Mouse (Mus musculus): ENCODE data around the gene Il13.
A peak's percentile ranks its signal among the peaks of the same experiment; 100 is the strongest.

Gene Il13

DNA sequence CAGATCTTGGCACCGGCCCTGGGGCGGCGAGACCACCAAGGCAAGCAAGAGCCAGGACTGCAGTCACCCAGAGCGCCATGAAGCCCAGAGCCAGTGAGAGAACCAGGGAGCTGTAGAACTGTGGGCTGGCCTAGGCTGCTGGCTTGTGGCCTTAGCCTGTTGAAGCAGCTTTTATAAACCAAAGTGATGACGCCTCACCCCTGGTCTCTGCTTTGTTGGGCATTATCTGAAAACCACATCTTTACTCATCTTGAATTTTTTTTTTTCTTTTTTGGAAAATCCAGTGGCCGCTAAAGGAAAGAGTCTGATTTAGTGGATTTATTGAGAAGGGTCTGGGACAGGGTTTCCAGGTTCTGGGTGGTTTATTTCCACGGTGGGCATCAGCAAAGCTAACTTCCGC is at the start of gene Il13:
Gene Il13 (minus strand): TSS at position 147 of the 400 bp plus-strand sequence.
- DNase-seq (ENCODE audit: low spot score in 2 of 2) = no peak

DNA sequence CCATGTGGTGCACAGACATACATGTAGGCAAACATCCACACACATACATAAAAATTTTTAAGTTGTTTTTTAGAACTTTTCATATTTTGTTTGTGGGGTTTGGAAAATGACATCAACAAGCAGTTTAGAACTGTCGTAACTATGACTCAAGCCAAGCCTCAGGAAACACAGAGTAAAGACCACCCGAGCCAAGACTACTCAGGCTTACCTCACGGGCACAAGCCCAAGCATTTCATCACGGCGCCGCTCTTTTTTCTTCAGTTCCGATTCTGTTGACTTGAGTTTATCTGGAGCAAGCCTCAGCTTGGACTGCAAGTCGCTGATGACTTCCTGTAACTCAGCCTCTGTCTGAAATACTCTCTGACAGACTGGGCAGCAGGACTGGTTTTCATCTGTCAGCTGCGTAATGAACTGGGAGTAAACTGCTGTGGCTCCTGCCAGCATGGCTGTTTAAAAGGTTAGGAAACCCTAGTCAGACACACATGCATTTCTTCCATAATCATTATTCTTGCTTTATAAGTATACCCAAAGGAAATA is 48.6 kb upstream of the Il13 start:
- no peak for DNase-seq (ENCODE audit: low spot score in 2 of 2)

DNA sequence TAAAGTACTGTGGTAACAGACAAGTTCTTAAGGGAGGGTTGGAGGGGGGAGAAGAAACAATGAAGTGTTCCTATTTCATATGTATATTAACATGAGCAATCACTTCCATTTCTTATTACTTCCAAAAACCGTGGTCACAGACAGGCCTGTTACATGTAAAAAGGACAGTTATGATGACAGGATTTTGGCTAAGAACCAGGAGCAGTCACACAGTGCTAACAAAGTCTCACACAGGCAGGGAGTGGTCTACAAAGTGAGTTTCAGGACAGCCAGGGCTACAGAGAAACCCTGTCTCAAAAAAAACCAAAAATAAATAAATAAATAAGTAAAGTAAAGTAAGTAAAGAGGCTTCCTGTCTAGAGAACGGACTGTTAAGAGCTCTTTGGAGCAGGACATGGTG is 47.7 kb upstream of the Il13 start:
- no peak for DNase-seq (ENCODE audit: low spot score in 2 of 2)

DNA sequence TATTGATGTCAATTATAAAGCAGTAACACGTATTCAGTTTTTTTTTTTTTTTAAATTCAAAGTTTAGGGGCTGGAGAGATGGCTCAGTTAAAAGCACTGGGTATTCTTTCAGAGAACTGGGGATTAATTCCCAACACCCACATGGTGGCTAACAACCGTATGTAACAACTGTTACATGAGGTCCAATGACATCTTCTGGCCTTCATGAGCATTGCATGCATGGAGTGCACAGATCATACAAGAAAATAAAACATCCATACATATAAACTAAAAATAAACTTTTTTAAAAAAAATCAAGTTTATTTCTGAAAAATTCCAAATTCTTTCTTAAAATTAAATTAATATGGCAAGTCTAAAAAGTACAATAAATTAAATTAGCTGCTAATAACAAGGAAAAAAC is 47.2 kb upstream of the Il13 start:
- no peak for DNase-seq (ENCODE audit: low spot score in 2 of 2)

DNA sequence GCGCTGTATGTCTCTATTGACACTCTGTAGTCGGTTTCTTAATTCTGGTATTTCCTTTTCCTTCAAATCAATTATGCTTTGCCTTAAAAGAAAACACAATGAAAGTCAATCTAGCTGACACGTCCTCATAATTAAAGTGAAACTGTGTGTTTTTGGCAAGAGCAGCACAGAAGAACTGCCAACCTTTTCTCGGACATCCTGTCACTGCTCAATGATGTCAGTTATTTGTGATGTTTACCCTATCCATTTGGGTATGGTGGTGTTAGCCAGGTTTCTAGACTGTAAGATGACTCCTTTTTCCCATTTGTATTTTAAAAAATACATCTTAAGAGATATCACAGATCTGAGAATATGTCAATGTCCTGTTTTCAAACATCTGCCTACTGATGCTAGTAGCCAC is 45.6 kb upstream of the Il13 start:
- DNase-seq (ENCODE audit: low spot score in 2 of 2) = no peak

DNA sequence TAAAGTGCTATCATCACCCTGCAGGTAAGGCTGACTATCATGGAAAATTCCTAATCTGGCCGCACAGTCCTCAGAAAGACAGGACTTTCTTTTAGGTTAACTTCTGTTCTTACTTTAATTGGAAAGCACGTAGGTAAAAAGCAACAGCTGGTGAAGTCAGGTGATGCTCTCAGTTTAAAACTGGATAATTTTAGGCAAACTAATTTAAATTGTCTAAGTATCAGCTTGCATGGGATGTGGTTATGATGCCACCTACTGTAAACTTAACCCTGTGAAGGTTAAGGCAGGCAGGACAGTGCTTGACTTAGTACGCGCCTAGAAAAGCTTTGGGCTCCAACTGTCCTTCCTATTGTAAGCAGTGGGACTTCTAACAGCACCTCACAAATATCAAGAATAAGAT is 36.9 kb upstream of the Il13 start:
- no peak for DNase-seq (ENCODE audit: low spot score in 2 of 2)

DNA sequence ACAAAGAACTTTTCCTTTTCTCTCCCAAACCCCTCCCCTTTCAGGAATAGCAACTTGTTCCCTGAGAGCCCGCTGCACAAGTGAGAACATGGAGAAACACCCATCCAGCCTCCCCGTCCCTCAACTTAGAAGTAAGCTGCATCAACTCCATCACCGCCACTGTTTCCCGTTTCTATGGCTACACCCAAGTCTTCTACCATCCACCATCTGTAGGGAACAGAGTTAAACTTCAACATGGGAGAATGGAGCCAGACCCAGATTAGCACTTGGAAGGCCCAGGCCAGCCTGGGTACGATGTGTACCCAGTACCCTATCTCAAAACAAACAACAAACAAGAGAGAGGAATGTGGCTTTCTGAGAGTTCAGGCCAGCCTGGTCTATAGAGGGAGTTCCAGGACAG is 29.6 kb upstream of the Il13 start:
- DNase-seq (ENCODE audit: low spot score in 2 of 2) = no peak

DNA sequence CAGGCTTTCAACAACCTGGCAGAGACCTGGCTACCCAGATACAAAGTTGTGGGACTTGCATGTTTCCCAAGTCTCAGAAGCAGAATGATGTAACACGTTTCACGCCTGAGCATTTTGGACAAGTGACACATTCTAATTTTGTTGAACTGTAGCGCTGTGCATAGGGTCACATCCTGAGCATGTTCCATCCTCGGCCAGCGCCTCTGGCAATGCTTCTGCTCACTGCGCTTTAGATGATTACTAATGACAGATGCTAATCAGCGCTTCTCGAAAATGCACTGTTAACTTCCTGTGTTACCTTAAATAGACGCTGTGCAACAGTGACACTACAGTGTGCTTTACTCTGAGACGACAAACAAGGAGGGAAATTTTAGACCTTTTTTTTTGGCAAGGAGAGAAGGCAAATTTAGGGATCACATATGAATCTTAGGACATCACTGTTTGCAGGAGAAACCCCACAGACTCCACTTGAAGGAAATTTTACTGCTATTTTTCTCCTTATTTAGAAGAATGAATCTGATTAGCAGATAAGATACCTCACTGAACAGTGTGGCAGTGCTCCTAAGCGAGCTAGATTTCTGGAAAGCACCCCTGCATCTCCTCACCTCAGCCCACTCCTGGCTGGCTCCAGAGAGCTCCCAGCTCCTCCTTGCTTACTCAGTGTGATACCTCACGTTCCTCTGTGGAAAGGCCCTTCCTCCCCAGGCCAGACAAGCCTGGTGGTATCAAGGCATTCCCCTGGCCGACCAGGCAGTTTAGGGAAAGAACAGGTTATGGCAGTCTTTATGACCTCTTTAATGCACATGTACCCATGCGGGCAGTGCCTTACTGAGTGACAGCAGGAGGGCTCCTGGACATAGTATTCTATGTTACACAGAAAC is 28.5 kb upstream of the Il13 start:
- no peak for DNase-seq (ENCODE audit: low spot score in 2 of 2)

DNA sequence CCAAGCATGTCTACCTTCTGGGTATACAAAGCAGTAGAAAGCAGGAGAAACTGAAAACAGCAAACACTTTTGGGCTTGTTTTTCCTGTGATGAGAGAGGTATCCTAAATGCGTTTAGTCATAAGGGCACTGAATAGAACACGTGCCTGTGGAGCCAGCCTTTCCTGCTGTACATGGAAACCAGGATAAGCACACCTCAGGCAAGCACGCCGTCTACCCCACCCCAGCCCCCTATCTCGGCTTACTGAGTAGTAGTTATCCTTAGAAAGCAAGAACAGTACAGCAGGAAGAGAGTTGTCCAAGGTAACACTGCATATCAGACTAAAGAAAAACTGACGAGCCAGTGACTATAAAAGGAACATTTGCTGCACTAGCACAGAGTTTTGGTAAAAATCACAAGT is 23.3 kb upstream of the Il13 start:
- DNase-seq (ENCODE audit: low spot score in 2 of 2) = no peak

DNA sequence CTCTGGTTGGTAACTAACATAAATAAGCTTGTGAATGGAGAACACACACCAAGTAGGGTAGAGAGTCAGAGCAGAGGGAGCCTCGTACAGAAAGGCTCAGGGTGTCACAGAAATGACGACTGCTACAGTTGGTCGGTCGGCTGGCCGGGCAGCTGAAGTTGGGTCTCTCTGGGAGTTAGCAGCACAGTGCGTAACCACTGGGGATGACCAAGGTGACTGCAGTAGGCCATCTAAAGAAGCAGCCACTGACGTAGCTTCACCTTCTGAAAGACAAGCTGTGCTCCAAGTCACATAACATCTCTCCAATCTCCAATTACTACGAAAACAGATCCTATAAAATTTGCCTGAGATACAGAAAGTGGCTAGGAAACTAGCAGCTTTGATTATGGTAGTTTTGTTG is 22.9 kb upstream of the Il13 start:
- no peak for DNase-seq (ENCODE audit: low spot score in 2 of 2)

DNA sequence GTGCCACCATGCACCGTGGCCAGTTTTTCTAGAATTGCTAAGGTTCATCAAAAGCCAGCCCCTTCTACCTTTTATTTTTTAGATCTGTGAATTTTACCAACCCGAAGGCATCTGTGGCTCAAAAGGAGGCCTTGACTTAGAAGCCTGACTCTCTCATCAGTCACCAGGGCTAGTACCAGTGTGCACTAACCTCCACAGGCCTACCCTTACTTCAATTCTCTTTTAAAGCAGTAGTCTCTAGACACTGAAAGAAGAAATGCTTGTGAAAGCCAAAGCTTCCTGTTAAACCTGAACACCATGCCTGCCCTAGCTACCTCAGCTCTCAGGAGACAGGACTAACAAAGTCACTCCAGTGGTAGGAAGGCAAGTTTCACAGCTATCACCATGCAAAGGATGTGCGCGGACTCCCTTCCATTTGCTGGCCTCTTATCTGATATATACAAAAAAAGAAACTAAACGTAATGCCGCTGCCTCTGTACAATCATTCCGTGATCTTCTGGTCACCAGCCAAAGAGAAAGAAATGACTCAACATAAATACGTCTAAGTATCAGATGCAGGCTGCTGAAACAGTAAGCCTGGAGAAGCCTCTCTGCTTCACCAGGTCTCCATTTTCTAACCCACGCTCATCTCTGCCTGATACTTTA is 22.2 kb upstream of the Il13 start:
- DNase-seq (ENCODE audit: low spot score in 2 of 2) = no peak

DNA sequence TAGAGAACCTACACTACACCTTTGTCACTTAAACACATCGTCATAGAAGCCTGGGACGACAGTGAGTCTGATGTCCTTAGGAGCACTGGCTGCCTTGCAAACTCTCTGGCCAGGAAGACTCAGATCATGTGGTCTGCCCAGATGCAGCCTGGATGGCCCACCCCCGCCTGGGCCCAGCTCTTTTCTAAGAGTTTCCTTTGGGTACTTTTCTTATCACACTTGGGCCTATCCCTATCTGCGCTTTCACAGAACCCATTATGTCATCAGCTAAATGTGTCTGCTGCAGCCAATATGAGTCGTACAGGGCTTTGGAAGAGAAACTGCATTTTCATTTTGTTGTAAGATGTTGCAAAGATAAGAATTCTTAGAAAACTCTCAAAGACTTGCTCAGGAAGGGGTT is 20.5 kb upstream of the Il13 start:
- DNase-seq (ENCODE audit: low spot score in 2 of 2) = no peak

DNA sequence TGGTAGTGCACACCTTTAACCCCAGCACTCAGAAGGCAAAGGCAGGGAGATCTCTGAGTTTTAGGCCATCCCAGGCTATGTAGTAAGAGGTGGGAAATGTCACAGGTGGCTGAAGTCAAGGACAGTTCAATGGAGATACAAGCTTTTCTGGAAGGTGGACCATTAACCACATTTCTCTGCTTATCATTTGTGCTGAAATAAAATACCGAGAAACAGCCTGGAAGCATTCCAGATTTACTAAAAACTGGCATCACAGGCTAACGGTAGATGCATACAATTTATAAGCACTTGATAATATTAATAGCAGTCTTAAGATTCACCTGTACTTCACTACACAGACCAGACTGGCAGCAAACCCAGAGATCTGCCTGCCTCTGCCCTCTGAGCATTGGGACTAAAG is 17.9 kb upstream of the Il13 start:
- DNase-seq (ENCODE audit: low spot score in 2 of 2) = no peak

DNA sequence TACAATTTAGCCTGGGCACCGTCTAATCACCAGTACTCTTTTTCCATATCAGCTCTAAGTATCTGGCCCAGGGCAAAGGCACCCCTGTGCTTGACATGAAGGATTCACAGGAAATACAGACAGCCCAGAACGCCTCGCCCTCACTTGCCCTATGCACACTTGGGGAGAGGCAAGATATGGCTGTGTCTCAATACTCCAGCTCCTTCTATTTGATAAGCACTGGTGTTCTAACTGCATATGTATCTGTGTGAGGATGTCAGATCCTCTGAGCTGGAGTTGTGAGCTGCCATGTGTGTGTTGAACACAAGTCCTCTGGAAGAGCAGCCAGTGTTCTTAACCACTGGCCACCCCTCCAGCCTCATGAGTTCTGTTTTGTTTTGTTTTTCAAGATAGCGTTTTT is 16.9 kb upstream of the Il13 start:
- DNase-seq (ENCODE audit: low spot score in 2 of 2) = no peak

DNA sequence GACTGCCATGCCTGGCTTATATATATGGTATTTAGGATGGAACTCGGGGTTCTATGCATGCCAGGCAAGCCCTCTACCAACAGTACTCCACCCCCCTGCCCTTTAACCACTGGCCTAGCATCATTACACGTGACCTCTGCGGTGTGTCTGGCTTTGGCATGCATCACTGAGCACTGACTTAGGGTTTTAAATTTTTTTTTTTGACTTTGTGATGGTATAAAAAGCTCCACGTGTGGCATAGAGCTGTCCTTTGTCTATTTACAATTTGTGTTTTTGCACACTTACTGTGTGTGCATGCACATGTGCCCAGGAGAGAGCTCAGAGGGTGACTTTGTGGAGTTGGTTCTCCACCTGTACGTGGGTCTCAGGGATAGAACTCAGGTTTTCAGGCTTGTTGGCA is 9.5 kb upstream of the Il13 start:
- DNase-seq (ENCODE audit: low spot score in 2 of 2) = no peak

DNA sequence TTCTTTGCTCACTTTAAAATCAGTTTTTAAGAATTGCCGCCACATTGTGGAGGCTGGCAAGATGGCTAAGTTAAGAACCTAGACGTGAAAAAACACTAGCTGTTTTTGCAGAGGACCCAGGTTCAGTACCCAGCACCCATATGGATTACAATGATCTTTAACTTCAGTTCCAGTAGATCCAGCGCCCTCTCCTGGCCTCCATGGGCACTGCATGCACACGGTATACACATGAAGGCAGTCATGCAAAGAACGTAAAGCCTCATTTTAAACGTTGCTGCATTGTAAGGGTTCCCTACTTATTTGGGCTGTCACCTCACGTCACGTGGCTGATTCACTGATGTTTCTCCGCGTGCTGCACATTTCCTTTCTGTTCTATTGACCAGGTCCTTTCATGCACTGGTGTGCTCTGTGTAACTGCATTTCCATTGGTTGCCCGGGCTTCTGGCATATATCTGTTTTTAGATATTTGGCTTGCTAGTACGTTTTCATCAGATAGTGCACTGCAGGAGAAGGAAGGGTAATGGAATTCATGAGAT is 8.3 kb upstream of the Il13 start:
- no peak for DNase-seq (ENCODE audit: low spot score in 2 of 2)

DNA sequence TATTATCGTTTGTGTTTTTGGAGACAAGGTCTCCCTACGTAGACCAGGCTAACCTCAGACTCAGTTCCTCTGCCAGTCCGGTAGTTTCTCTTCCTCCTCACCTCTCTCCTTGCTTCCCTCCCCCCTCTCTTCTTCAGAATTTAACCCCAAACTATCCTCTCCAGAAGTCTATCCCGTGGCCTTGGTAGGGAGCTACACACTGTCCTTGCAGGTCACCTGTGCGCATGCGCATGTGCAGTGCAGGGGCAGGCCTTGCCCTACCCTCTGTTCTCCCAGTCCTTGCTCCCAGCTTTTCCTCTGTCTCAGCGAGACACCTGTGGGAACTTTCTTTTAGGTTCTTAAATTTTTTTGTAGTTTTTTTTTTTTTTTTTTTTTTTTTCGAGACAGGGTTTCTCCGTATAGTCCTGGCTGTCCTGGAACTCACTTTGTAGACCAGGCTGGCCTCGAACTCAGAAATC is 3.3 kb upstream of the Il13 start:
- DNase-seq (ENCODE audit: low spot score in 2 of 2) = no peak

DNA sequence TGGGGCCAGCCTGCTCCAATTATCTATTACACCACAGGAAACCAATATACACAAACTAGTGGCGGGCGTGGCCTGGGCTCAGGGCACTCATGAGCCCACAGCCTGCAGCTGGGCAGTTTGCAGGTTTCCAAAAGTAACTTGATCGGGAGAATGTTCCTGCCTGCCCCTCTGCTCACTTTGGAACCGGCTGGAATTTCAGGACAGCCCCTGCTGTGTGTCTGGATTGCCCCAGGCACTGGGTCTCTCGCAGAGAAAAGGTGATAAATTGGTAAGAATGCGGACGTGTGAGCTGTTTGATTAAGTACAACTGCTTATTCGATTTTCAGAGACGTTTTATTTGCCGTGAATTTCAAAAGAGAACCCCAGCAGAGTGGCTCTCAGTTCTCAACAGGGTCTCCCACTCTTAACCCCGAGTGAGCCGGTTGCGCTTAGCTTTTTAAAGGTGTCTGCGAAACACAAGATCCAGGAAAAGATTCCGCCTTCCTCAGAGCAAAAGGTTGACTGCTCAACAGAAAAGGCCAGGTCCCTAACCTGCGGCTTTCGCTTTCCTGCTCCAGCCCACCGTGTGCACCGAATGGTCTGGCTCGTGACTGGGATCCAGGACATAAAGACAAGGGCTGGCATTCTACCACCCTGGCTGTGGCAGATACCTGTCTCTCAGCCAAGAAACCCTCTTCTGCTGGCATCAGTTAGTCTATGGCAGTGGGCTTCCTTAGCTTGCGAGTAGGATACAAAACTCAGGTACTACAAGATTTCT is 2.7 kb upstream of the Il13 start:
- no peak for DNase-seq (ENCODE audit: low spot score in 2 of 2)

DNA sequence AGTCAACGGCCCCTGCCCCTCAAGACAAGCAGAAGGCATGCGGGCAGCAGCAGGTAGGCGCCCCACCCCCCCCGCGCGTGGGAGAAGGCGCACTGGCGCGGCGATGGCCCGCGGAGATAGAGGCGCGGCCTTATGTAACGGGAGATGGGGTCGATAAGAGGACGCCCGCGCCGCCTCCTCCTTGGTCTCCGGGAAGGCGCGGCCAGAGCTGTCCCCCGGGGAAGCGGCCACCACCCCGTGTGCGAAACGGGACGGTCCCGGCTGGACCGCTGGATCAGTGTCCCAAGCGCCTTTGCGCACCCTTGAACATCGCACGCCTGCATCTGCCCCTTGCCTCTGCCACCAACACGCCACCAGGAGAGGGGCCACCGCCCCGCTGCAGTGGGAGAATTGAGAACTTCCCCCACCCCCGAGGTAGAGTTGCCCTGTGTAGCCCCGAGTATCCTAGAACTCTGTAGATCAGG is 1.7 kb upstream of the Il13 start:
- DNase-seq (ENCODE audit: low spot score in 2 of 2) = peak in 1 of 2 experiments; percentile 20

DNA sequence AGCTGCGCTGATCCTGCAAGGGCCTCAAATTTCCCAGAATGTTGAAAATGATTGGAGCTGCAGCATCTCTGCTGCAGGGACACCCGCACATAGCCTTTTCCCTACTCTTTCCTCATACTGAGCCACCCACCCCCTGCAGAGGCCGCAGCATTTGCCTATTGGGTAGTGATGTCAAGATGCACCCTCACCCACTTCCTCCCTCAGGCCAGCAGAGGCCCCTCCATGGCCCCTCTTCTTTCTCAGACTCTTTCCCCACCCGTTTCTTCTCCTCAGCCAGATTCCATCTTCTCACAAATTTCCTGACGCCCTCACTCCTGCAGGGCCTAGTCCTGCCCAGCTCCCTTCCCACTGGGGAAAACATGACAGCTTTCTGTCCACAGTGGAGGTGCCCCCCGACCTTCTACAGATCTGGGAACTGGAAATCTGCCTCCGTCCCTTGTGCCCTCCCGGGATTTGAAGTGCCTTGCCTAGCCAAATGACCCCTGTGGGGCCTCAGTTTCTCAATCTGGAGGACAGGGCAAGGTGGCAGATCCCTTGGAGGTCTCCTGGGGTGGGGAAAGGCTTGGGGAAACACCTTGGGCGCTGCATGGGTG is 1.2 kb upstream of the Il13 start:
- DNase-seq (ENCODE audit: low spot score in 2 of 2) = no peak

DNA sequence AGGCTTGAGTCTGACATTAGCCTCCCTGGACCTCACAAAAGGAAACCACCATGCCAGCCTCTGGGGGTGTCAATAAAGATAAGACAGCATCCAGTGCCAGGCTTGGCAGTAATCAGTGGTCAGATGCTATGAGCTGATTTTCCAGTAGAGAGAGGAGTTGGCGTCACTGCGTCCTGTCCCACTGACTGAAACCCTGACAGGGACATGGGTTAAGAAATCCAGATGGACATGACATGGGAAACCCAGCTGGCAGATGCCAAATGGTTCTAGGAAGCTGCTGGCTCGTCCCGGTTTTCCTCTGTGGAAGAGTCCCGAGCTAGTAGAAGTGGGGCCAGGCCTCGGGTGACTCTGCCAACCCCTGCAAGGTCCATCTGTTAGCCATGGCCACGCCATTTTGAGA is 858 bp downstream of the Il13 start:
- no peak for DNase-seq (ENCODE audit: low spot score in 2 of 2)
